Mouse (Mus musculus) limb, embryonic 14.5 days (tissue): ENCODE data around the gene Dcun1d2. TPM values are rescaled to one million over a fixed set of nuclear protein-coding genes. Genes with fewer than 3 reads are reported as not detected.

ENCODE experiments used
- ATAC-seq: fragments of 200-750 bp; cut with Nextera tagmentation; 2 replicates; pipeline ENCODE4 v1.8.0; 2017; ENCODE audit warnings: low read depth, moderate number of reproducible peaks, moderate TSS enrichment; ENCODE audit not compliant: low FRiP score
- DNase-seq: peaks from one replicate; pipeline ENCODE4 v3.0.0-alpha.2; 2015; ENCODE audit warnings: low spot score
- H3K27ac ChIP-seq: fragments of 300-500 bp; sonication (generic); replicated peaks from 2 replicates; pipeline ENCODE4 v1.5.1; 2014; ENCODE audit warnings: low read depth, mild to moderate bottlenecking, low read length, moderate library complexity, mixed read lengths
- H3K27me3 ChIP-seq: fragments of 300-500 bp; sonication (generic); 2 replicates; pipeline ENCODE4 v1.6.1; 2014; ENCODE audit warnings: low read length, mixed read lengths; ENCODE audit not compliant: control insufficient read depth, insufficient read depth
- H3K36me3 ChIP-seq: fragments of 300-500 bp; sonication (generic); 2 replicates; pipeline ENCODE4 v1.6.1; 2014; ENCODE audit warnings: mild to moderate bottlenecking, low read length, moderate library complexity, mixed read lengths; ENCODE audit not compliant: control insufficient read depth, insufficient read depth
- H3K4me1 ChIP-seq: fragments of 300-500 bp; sonication (generic); 2 replicates; pipeline ENCODE4 v1.6.1; 2014; ENCODE audit warnings: antibody characterized with exemption, low read length, mixed read lengths; ENCODE audit not compliant: control insufficient read depth, insufficient read depth
- H3K4me2 ChIP-seq: fragments of 300-500 bp; sonication (generic); replicated peaks from 2 replicates; pipeline ENCODE4 v1.6.1; 2014; ENCODE audit warnings: low read depth, mild to moderate bottlenecking, low read length, moderate library complexity; ENCODE audit not compliant: severe bottlenecking
- H3K4me3 ChIP-seq: fragments of 300-500 bp; sonication (generic); replicated peaks from 2 replicates; pipeline ENCODE4 v1.5.1; 2014; ENCODE audit warnings: low read length
- H3K9ac ChIP-seq: fragments of 300-500 bp; sonication (generic); 2 replicates; pipeline ENCODE4 v1.6.1; 2014; ENCODE audit warnings: mild to moderate bottlenecking, low read depth, low read length, moderate library complexity; ENCODE audit not compliant: severe bottlenecking
- H3K9me3 ChIP-seq: fragments of 300-500 bp; sonication (generic); 2 replicates; pipeline ENCODE4 v1.6.1; 2016; ENCODE audit warnings: low read length; ENCODE audit not compliant: control insufficient read depth
- POLR2A ChIP-seq: fragments of 200-500 bp; IDR thresholded peaks from 2 replicates; pipeline ENCODE4 v1.8.0; 2012; ENCODE audit warnings: inconsistent platforms, mild to moderate bottlenecking, moderate library complexity, borderline replicate concordance; ENCODE audit not compliant: insufficient read depth, insufficient read length; ENCODE audit errors: extremely low read depth
- WGBS: fragments of 180-500 bp; shearing (Covaris S2); extraction: QIAGEN DNeasy Blood & Tissue Kit; methylation state at CpG from one replicate; pipeline ENCODE4 v1.1.7; 2014; 5-methylcytosine and 5-hydroxymethylcytosine counted together
- polyA plus RNA-seq, 2 experiments: library from polyadenylated mRNA; depleted of rRNA in 1 of 2; stranded (reverse) in 1 of 2; unstranded in 1 of 2; fragments of >200 nt; fragmentation: Nextera tagmentation in 1 of 2; extraction: Ambion mirVana in 1 of 2; gene quantifications; 2 replicates each; pipeline versions ENCODE4 v1.2.1 to v1.2.3; 2012 to 2014

Dcun1d2 gene
- polyA plus RNA-seq, 2 experiments, result 30.5 to 32.5 TPM

DNA sequence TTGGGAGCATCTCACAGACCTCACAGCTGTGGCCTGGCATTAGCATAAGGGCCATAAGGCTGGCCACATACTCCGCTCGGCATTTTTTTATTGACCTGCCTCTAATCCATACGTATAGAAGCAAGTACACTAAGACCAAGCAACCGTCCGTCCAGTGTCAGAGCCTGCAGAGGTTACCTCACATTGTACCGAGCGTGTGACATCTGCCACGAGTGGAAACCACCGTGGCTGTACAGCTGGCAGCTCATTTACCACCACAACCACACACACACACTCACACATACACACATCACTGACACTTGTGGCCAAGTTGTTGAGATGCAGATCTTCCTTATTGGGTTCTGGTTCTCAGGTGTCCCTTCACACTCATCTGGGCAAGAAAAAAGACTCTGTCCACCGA, 28.7 kb upstream of the Dcun1d2 start:
- no peak for TF ChIP-seq POLR2A
- Histone ChIP-seq H3K4me1 (no peaks in the 10 kb centered on the region), H3K36me3 (peaks cover 57% of the 10 kb centered on the region), H3K4me2 (no peak overlapping the region), H3K9me3 (no peaks in the 10 kb centered on the region), H3K9ac (no peak overlapping the region), H3K4me3 (no peak overlapping the region), H3K27ac (no peak overlapping the region), H3K27me3 (no peaks in the 10 kb centered on the region)
- ATAC-seq (no peak), DNase-seq (no peak)
- WGBS, result 84% methylated on average over 10 of the region's 10 CpGs

GRCm38 (mm10) chr8:13314922-13315321, 27.0 kb upstream of the Dcun1d2 start:
- Histone ChIP-seq H3K4me2 (no peak overlapping the region), H3K36me3 (peaks cover 63% of the 10 kb centered on the region), H3K9me3 (no peaks in the 10 kb centered on the region), H3K9ac (no peak overlapping the region; the same call in 1 of the 2 replicates), H3K4me1 (no peaks in the 10 kb centered on the region), H3K27me3 (no peaks in the 10 kb centered on the region), H3K27ac (no peak overlapping the region), H3K4me3 (no peak overlapping the region)
- ATAC-seq, result no peak
- DNase-seq, result no peak
- 75% methylated on average over 3 of the region's 3 CpGs for WGBS
- TF ChIP-seq POLR2A, result no peak

GRCm38 (mm10) chr8:13306916-13307315, 19.0 kb upstream of the Dcun1d2 start:
- DNase-seq (no peak), ATAC-seq (no peak)
- Histone ChIP-seq H3K36me3 (peaks cover 54% of the 10 kb centered on the region), H3K9me3 (no peaks in the 10 kb centered on the region), H3K4me3 (no peak overlapping the region), H3K4me2 (no peak overlapping the region), H3K27me3 (no peaks in the 10 kb centered on the region), H3K4me1 (no peaks in the 10 kb centered on the region), H3K27ac (no peak overlapping the region), H3K9ac (no peak overlapping the region)
- WGBS, result 87% methylated on average over 9 of the region's 9 CpGs
- no peak for TF ChIP-seq POLR2A

DNA sequence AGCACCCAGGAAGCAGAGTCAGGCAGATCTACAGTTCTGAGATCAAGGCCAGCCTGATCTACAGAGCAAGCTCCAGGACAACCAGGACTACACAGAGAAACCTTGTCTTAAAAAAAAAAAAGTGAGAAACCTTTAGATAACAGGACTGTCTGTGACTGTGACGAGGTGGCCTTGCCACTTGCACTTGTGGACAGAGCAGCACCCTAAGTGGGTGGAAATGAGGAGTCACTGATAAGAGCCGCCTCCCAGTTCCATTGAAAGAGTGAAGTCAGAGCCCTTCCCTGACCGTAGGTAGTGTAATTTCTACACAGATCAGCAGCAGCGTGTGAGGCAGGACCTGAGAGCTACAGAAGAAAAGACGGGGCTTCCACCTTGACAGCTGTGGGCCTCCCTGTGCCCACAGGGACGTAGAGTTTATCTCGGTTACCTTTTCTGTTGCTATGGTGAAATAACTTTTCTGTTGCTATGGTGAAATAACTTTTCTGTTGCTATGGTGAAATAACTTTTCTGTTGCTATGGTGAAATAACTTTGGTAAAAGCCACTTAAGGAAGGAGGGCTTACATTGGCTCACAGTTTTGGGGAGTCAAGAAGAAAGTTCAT, 18.5 kb upstream of the Dcun1d2 start:
- Histone ChIP-seq H3K27ac (no peak overlapping the region), H3K4me3 (no peak overlapping the region), H3K9ac (no peak overlapping the region), H3K4me2 (no peak overlapping the region), H3K36me3 (peaks cover 58% of the 10 kb centered on the region), H3K4me1 (no peaks in the 10 kb centered on the region), H3K9me3 (no peaks in the 10 kb centered on the region), H3K27me3 (no peaks in the 10 kb centered on the region)
- no peak for ATAC-seq
- DNase-seq, result no peak
- WGBS, result 82% methylated on average over 7 of the region's 7 CpGs
- no peak for TF ChIP-seq POLR2A

DNA sequence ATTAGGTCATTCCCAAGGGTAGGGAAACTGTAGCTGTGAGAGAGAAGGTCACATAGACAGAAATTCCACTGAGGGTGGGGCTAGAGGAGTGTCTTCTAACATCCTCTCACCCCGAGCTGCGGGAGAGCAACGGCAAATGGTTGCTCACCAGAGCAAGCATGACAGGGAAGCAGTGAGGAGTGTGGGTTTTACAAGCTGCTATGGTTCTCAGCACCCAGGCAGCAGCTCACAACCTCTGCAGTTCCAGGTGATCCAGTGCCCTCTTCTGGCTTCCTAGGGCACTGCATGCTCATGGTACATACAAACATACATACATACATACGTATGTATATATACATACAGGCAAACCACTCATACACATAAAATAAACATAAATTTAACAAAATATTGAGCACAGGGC, 18.0 kb upstream of the Dcun1d2 start:
- WGBS, result 94% methylated on average over 4 of the region's 4 CpGs
- DNase-seq (no peak), ATAC-seq (no peak)

GRCm38 (mm10) chr8:13305459-13305858, 17.5 kb upstream of the Dcun1d2 start:
- peaks cover 56% of the 10 kb centered on the region for H3K36me3 ChIP-seq
- H3K9me3 ChIP-seq, result no peaks in the 10 kb centered on the region
- H3K4me2 ChIP-seq, result no peak overlapping the region
- 92% methylated on average over 6 of the region's 6 CpGs for WGBS
- H3K9ac ChIP-seq, result no peak overlapping the region
- no peaks in the 10 kb centered on the region for H3K27me3 ChIP-seq
- ATAC-seq (no peak), DNase-seq (no peak)
- H3K4me3 ChIP-seq, result no peak overlapping the region
- TF ChIP-seq POLR2A, result no peak
- H3K27ac ChIP-seq, result no peak overlapping the region
- H3K4me1 ChIP-seq, result no peaks in the 10 kb centered on the region

More for the DNA sequence above, 18.0 kb upstream of the Dcun1d2 start:
- Histone ChIP-seq H3K9ac (no peak overlapping the region), H3K4me1 (no peaks in the 10 kb centered on the region), H3K36me3 (peaks cover 54% of the 10 kb centered on the region), H3K27me3 (no peaks in the 10 kb centered on the region), H3K4me2 (no peak overlapping the region), H3K27ac (no peak overlapping the region), H3K4me3 (no peak overlapping the region), H3K9me3 (no peaks in the 10 kb centered on the region)
- no peak for TF ChIP-seq POLR2A
